Mouse (Mus musculus) ES-E14 (cell line): Measurements from ENCODE around the gene Arhgap44. TPM values are rescaled to one million over a fixed set of nuclear protein-coding genes. Genes with fewer than 3 reads are reported as not detected.

Experiments used
- DNase-seq: peaks from one replicate; pipeline ENCODE4 v3.0.0-alpha.2; 2013; ENCODE audit warnings: low read depth, low spot score
- H3K27ac ChIP-seq: 2 replicates; pipeline ENCODE4 v1.5.1; 2012; ENCODE audit warnings: low read depth, mild to moderate bottlenecking, low read length, moderate library complexity, mixed read lengths; ENCODE audit not compliant: poor library complexity, insufficient read depth, severe bottlenecking
- H3K36me3 ChIP-seq: 2 replicates; pipeline ENCODE4 v1.6.1; 2012; ENCODE audit warnings: mild to moderate bottlenecking, low read length, moderate library complexity, mixed read lengths; ENCODE audit not compliant: control insufficient read depth, poor library complexity, insufficient read depth, severe bottlenecking
- H3K4me1 ChIP-seq, 2 experiments: fragments of 150-350 bp in 1 of 2; sonication (generic) in 1 of 2; 2 replicates each; pipeline ENCODE4 v1.6.1; 2012; ENCODE audit warnings: low read length in 2 of 2, mild to moderate bottlenecking in 1 of 2, mixed read lengths in 1 of 2; ENCODE audit not compliant: control insufficient read depth in 2 of 2, insufficient read depth in 2 of 2, poor library complexity in 1 of 2
- H3K4me3 ChIP-seq, 2 experiments: fragments of 150-350 bp in 1 of 2; sonication (generic) in 1 of 2; 2 replicates each; pipeline ENCODE4 v1.5.1; 2012; ENCODE audit warnings: low read length in 2 of 2, low read depth in 1 of 2, mild to moderate bottlenecking in 1 of 2, mixed read lengths in 1 of 2; ENCODE audit not compliant: insufficient read depth in 1 of 2, poor library complexity in 1 of 2, severe bottlenecking in 1 of 2
- H3K9ac ChIP-seq: 2 replicates; pipeline ENCODE4 v1.6.1; 2012; ENCODE audit warnings: low read depth, mild to moderate bottlenecking, low read length, mixed read lengths; ENCODE audit not compliant: poor library complexity, insufficient read depth, severe bottlenecking
- H3K9me3 ChIP-seq: fragments of 150-350 bp; sonication (generic); 2 replicates; pipeline ENCODE4 v1.6.1; 2012; ENCODE audit warnings: low read depth, mild to moderate bottlenecking, low read length; ENCODE audit not compliant: control insufficient read depth, insufficient read depth
- CHD2 ChIP-seq: IDR thresholded peaks from 2 replicates; pipeline ENCODE4 v1.6.1; 2014; ENCODE audit warnings: mild to moderate bottlenecking, low read depth, low read length, inconsistent platforms
- HCFC1 ChIP-seq: IDR thresholded peaks from 2 replicates; pipeline ENCODE4 v1.6.1; 2012; ENCODE audit warnings: low read length, inconsistent platforms, borderline replicate concordance; ENCODE audit not compliant: insufficient read depth
- MAFK ChIP-seq: IDR thresholded peaks from 2 replicates; pipeline ENCODE4 v1.6.1; 2014; ENCODE audit warnings: mild to moderate bottlenecking, low read depth, low read length, inconsistent platforms; ENCODE audit not compliant: insufficient read depth
- ZC3H11A ChIP-seq: IDR thresholded peaks from 2 replicates; pipeline ENCODE4 v1.6.1; 2012; ENCODE audit warnings: low read depth, mild to moderate bottlenecking, inconsistent platforms, low read length, borderline replicate concordance
- ZNF384 ChIP-seq: IDR thresholded peaks from 2 replicates; pipeline ENCODE4 v1.6.1; 2012; ENCODE audit warnings: low read depth, low read length, inconsistent platforms
- in situ Hi-C, 2 experiments: fragments of 600-800 bp; cut with MboI; formaldehyde crosslinking; loops; one replicate each; pipeline ENCODE4 v1.15.1; 2025; ENCODE audit warnings: low sequenced_read_pairs in 2 of 2, inconsistent platforms in 1 of 2; ENCODE audit not compliant: unreplicated experiment in 2 of 2
- total RNA-seq: library from RNA; depleted of rRNA; stranded (reverse); fragments of 300-350 nt; gene quantifications from 2 replicates; pipeline ENCODE4 v1.2.3, GENCODE M21; 2012

Arhgap44 gene
- total RNA-seq, 1 experiment, result 8.8 TPM

DNA sequence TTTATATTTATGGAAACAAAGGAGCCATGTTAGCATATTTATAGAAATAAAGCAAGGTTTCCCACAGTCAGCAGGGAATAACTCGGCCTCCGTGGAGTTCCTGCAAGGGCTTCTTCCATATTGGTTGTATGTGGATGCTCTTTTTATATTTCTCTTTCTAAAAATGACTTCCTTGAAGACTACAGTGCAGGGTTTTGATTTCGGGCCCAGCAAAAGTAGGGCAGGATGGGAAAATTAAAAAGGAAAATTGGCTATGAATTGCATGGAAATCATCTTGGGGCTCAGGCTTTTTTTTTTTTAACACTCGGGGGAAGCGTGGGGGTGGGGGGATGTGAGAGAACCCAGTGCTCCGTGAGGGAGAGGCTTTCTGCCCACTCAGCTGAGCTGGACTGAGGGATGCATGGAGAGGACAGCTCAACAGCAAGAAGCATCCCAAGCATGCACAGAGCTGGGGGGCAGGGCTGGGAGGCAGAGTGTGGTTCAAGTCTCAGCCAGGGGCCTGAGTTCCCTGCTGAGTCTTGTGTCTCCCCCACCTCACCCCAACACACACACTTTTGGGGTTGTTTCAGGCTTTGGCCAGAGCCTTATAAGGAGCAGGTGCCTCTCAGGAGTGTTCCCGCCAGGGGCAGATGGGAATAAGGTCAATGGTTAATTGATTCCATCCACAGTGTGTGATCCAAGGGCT, 104.4 kb downstream of the Arhgap44 start:
- in situ Hi-C loops, result no loop called here
- no peak for DNase-seq
- Histone ChIP-seq H3K4me1 (no peaks in the 10 kb centered on the region), H3K36me3 (peaks cover 8% of the 10 kb centered on the region), H3K9me3 (no peaks in the 10 kb centered on the region), H3K27ac (no peak overlapping the region), H3K4me3 (no peak overlapping the region), H3K9ac (no peak overlapping the region)
- no peak for TF ChIP-seq CHD2
- TF ChIP-seq ZC3H11A, result no peak
- TF ChIP-seq HCFC1, result no peak
- no peak for TF ChIP-seq ZNF384
- no peak for TF ChIP-seq MAFK

DNA sequence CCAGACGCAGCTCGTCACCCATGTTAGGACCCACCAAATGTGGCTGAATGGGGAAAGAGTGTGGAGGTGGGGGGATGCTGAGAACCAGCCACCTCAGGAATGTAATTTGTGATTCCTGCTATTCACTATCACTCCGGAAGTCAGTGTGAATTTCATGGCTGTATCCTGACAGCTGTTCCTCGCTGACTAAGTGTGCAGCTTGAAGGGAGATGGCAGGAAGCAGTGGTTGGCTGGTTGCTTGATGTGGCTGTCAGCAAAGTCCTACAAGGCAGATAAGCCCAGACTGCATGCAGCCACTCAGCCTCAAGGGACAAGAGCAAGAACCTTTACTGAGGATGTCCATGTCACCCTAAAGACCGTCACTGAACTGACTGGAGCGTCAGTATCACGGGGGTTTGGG, 107.2 kb downstream of the Arhgap44 start:
- no peak overlapping the region for H3K4me3 ChIP-seq
- DNase-seq, result no peak
- in situ Hi-C loops, result no loop called here
- H3K27ac ChIP-seq, result no peak overlapping the region
- H3K36me3 ChIP-seq, result peaks cover 11% of the 10 kb centered on the region; the same call in 1 of the 2 replicates
- no peaks in the 10 kb centered on the region for H3K9me3 ChIP-seq
- no peaks in the 10 kb centered on the region for H3K4me1 ChIP-seq
- H3K9ac ChIP-seq, result no peak overlapping the region
- TF ChIP-seq CHD2 (no peak), ZC3H11A (no peak), HCFC1 (no peak), ZNF384 (no peak), MAFK (no peak)

DNA sequence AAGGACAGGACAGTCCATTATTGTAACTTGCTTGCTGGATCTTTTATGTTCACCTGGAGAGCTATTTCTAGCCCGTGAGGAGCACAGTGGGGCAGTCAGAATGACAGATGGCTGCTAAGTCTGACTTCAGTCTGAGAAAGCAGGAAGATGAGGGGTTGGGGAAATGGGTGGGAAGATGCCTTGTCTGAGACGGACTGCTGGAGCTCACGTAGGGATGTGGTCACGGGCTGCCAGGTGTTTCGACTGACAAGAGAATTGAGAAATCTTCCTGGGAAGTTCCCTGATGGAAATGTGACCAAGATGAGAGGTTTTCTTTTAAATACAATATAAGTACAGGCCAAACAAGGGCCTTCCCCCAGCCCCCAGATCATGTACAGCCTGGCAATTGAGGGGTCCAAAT, 108.5 kb downstream of the Arhgap44 start:
- no peak overlapping the region for H3K9ac ChIP-seq
- H3K9me3 ChIP-seq, result no peaks in the 10 kb centered on the region
- no peaks in the 10 kb centered on the region for H3K4me1 ChIP-seq
- no peak for DNase-seq
- TF ChIP-seq ZC3H11A (no peak), ZNF384 (no peak), CHD2 (no peak), HCFC1 (no peak), MAFK (no peak)
- H3K27ac ChIP-seq, result no peak overlapping the region
- no peak overlapping the region for H3K4me3 ChIP-seq
- in situ Hi-C loops, result no loop called here
- peaks cover 10% of the 10 kb centered on the region; the same call in 1 of the 2 replicates for H3K36me3 ChIP-seq

DNA sequence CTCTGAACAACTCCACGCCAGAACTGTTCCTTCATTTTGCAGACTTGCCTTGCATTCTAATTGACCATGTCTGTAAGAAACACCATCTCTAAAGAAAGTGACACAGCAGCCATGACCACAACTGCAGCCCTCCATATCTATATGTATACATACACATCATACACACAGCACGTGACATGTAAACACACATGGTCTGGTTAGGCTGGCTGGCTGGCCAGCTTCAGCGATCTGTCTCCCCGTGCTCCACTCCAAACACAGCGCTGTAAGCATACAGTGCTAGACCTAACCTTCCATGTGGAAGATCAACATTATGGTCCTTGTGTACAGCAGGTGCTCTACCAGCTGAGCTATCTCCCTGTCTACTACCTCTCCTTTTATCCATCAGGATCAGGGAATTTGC, 111.9 kb downstream of the Arhgap44 start:
- Histone ChIP-seq H3K9ac (no peak overlapping the region), H3K9me3 (no peaks in the 10 kb centered on the region), H3K27ac (no peak overlapping the region), H3K4me1 (no peaks in the 10 kb centered on the region), H3K4me3 (no peak overlapping the region), H3K36me3 (peaks cover 11% of the 10 kb centered on the region; the same call in 1 of the 2 replicates)
- in situ Hi-C loops, result no loop called here
- no peak for DNase-seq
- TF ChIP-seq CHD2 (no peak), ZNF384 (no peak), HCFC1 (no peak), ZC3H11A (no peak), MAFK (no peak)

DNA sequence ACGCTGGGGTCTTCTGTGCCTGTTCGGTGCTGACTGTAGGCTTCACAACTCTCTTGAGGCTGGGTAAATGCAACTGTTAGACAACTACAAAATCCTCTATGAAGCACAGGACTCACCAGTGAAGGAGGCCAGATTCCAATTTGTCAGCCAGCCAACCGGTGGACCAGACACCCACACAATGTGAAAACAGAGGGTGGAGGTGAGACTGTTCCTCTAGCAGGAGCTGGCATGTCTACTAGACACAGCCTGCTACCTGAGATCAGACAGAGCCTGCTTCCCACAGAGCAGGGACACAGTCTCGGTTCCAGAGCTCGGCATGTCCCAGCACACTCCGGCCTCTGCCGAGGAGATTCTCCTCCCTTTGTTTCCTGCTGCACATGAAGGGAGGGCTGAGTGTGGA, 113.7 kb downstream of the Arhgap44 start:
- in situ Hi-C loops, result no loop called here
- Histone ChIP-seq H3K4me3 (no peak overlapping the region), H3K9me3 (no peaks in the 10 kb centered on the region), H3K4me1 (no peaks in the 10 kb centered on the region), H3K36me3 (peaks cover 9% of the 10 kb centered on the region; the same call in 1 of the 2 replicates), H3K27ac (no peak overlapping the region), H3K9ac (no peak overlapping the region)
- DNase-seq, result no peak
- no peak for TF ChIP-seq ZC3H11A
- no peak for TF ChIP-seq HCFC1
- no peak for TF ChIP-seq CHD2
- no peak for TF ChIP-seq ZNF384
- TF ChIP-seq MAFK, result no peak
